Mouse (Mus musculus) neural tube, embryonic 13.5 days (tissue): ENCODE measurements around the gene Slain1. TPM values are rescaled to one million over a fixed set of nuclear protein-coding genes. Genes with fewer than 3 reads are reported as not detected.

Experiments used
- ATAC-seq: fragments of 200-750 bp; cut with Nextera tagmentation; 2 replicates; pipeline ENCODE4 v1.8.0; 2017; ENCODE audit warnings: low read depth, mild to moderate bottlenecking, moderate TSS enrichment, moderate library complexity
- H3K27ac ChIP-seq: fragments of 300-500 bp; sonication (generic); replicated peaks from 2 replicates; pipeline ENCODE4 v1.5.1; 2015; ENCODE audit warnings: moderate library complexity, mild to moderate bottlenecking, inconsistent platforms
- H3K27me3 ChIP-seq: fragments of 300-500 bp; sonication (generic); 2 replicates; pipeline ENCODE4 v1.6.1; 2015; ENCODE audit warnings: mild to moderate bottlenecking, inconsistent platforms
- H3K36me3 ChIP-seq: fragments of 300-500 bp; sonication (generic); 2 replicates; pipeline ENCODE4 v1.6.1; 2015; ENCODE audit warnings: mild to moderate bottlenecking, inconsistent platforms
- H3K4me1 ChIP-seq: fragments of 300-500 bp; sonication (generic); replicated peaks from 2 replicates; pipeline ENCODE4 v1.6.1; 2015; ENCODE audit warnings: inconsistent platforms
- H3K4me2 ChIP-seq: fragments of 300-500 bp; sonication (generic); 2 replicates; pipeline ENCODE4 v1.6.1; 2015; ENCODE audit warnings: inconsistent platforms, mild to moderate bottlenecking, moderate library complexity
- H3K4me3 ChIP-seq: fragments of 300-500 bp; sonication (generic); 2 replicates; pipeline ENCODE4 v1.5.1; 2015; ENCODE audit warnings: mild to moderate bottlenecking, inconsistent platforms
- H3K9ac ChIP-seq: fragments of 300-500 bp; sonication (generic); 2 replicates; pipeline ENCODE4 v1.6.1; 2015; ENCODE audit warnings: moderate library complexity, mild to moderate bottlenecking, inconsistent platforms
- H3K9me3 ChIP-seq: fragments of 300-500 bp; sonication (generic); 2 replicates; pipeline ENCODE4 v1.6.1; 2016; ENCODE audit warnings: inconsistent platforms
- WGBS: fragments of 180-500 bp; shearing (Covaris S2); methylation state at CpG from one replicate; pipeline ENCODE4 v1.1.7; 2015; 5-methylcytosine and 5-hydroxymethylcytosine counted together
- polyA plus RNA-seq: library from polyadenylated mRNA; unstranded; fragments of >200 nt; fragmentation: Nextera tagmentation; extraction: Ambion mirVana; gene quantifications from 2 replicates; pipeline ENCODE4 v1.2.1, GENCODE M21; 2015

Slain1 gene
- polyA plus RNA-seq, 1 experiment from 2014 or later, result 14.7 TPM

- Histone ChIP-seq H3K27ac (peak overlapping the region; percentile 99), H3K4me1 (peaks cover 50% of the 10 kb centered on the region), H3K27me3 (no peaks in the 10 kb centered on the region), H3K4me3 (peak overlapping the region; percentile 94), H3K36me3 (no peaks in the 10 kb centered on the region), H3K4me2 (peak overlapping the region; percentile 66), H3K9ac (no peak overlapping the region), H3K9me3 (no peaks in the 10 kb centered on the region)
- no peak for ATAC-seq
- WGBS, result 21% methylated on average over 4 of the region's 4 CpGs
Observed at GRCm38 (mm10) chr14:103649302-103649701, 726 bp upstream of the Slain1 start.

- Histone ChIP-seq H3K4me3 (peak overlapping the region; percentile 94), H3K27ac (peak overlapping the region; percentile 99), H3K4me2 (peak overlapping the region; percentile 66), H3K27me3 (no peaks in the 10 kb centered on the region), H3K4me1 (peaks cover 56% of the 10 kb centered on the region), H3K36me3 (no peaks in the 10 kb centered on the region), H3K9ac (peak overlapping the region; percentile 98), H3K9me3 (no peaks in the 10 kb centered on the region)
- 0% methylated on average over 64 of the region's 67 CpGs for WGBS
- ATAC-seq, result peak; percentile 86
Observed at GRCm38 (mm10) chr14:103650413-103651101, 529 bp downstream of the Slain1 start.

- Histone ChIP-seq H3K4me1 (peaks cover 58% of the 10 kb centered on the region), H3K4me3 (peak overlapping the region; percentile 94), H3K9ac (peak overlapping the region; percentile 98), H3K4me2 (peak overlapping the region; percentile 66), H3K27me3 (no peaks in the 10 kb centered on the region), H3K36me3 (no peaks in the 10 kb centered on the region), H3K9me3 (no peaks in the 10 kb centered on the region), H3K27ac (peak overlapping the region; percentile 99)
- 2% methylated on average over 11 of the region's 11 CpGs for WGBS
- peak; percentile 48 for ATAC-seq
Observed at GRCm38 (mm10) chr14:103651106-103651505, 1.1 kb downstream of the Slain1 start.

- no peaks in the 10 kb centered on the region for H3K36me3 ChIP-seq
- 37% methylated on average over 2 of the region's 2 CpGs for WGBS
Observed at GRCm38 (mm10) chr14:103651562-103651961, 1.5 kb downstream of the Slain1 start.

GRCm38 (mm10) chr14:103652524-103652923, 2.5 kb downstream of the Slain1 start:
- Histone ChIP-seq H3K4me1 (peaks cover 58% of the 10 kb centered on the region), H3K27ac (no peak overlapping the region), H3K9ac (no peak overlapping the region), H3K9me3 (no peaks in the 10 kb centered on the region), H3K27me3 (no peaks in the 10 kb centered on the region), H3K4me3 (0 out of 2 replicates have a peak overlapping the region, but pooled peaks have one; percentile 94), H3K4me2 (peak overlapping the region; percentile 66), H3K36me3 (peaks cover 6% of the 10 kb centered on the region; the same call in 1 of the 2 replicates)
- WGBS, result 86% methylated on average over 5 of the region's 5 CpGs
- ATAC-seq, result no peak

More at GRCm38 (mm10) chr14:103651562-103651961, 1.5 kb downstream of the Slain1 start:
- Histone ChIP-seq H3K27ac (peak overlapping the region; percentile 99), H3K4me3 (peak overlapping the region; percentile 94), H3K9ac (peak overlapping the region; percentile 98), H3K4me1 (peaks cover 58% of the 10 kb centered on the region), H3K9me3 (no peaks in the 10 kb centered on the region), H3K4me2 (peak overlapping the region; percentile 66), H3K27me3 (no peaks in the 10 kb centered on the region)
- no peak for ATAC-seq

- H3K9ac ChIP-seq, result no peak overlapping the region
- H3K9me3 ChIP-seq, result no peaks in the 10 kb centered on the region
- ATAC-seq, result no peak
- no peak overlapping the region for H3K27ac ChIP-seq
- H3K36me3 ChIP-seq, result peaks cover 19% of the 10 kb centered on the region
- WGBS, result 62% methylated on average over 5 of the region's 5 CpGs
- no peak overlapping the region for H3K4me3 ChIP-seq
- no peaks in the 10 kb centered on the region for H3K27me3 ChIP-seq
- H3K4me1 ChIP-seq, result peaks cover 49% of the 10 kb centered on the region
- peak overlapping the region; percentile 66; the same call in 1 of the 2 replicates for H3K4me2 ChIP-seq
Observed at GRCm38 (mm10) chr14:103653800-103654199, 3.8 kb downstream of the Slain1 start.

- WGBS, result 72% methylated on average over 5 of the region's 5 CpGs
- Histone ChIP-seq H3K36me3 (peaks cover 20% of the 10 kb centered on the region), H3K27me3 (no peaks in the 10 kb centered on the region), H3K9me3 (no peaks in the 10 kb centered on the region), H3K9ac (no peak overlapping the region), H3K4me2 (no peak overlapping the region), H3K4me1 (peaks cover 37% of the 10 kb centered on the region), H3K27ac (no peak overlapping the region), H3K4me3 (no peak overlapping the region)
- no peak for ATAC-seq
Observed at GRCm38 (mm10) chr14:103655448-103655847, 5.4 kb downstream of the Slain1 start.

GRCm38 (mm10) chr14:103657876-103658275, 7.8 kb downstream of the Slain1 start:
- peaks cover 23% of the 10 kb centered on the region for H3K4me1 ChIP-seq
- no peak overlapping the region for H3K4me2 ChIP-seq
- no peaks in the 10 kb centered on the region for H3K9me3 ChIP-seq
- no peaks in the 10 kb centered on the region for H3K27me3 ChIP-seq
- no peak overlapping the region for H3K27ac ChIP-seq
- H3K36me3 ChIP-seq, result peaks cover 22% of the 10 kb centered on the region
- H3K4me3 ChIP-seq, result no peak overlapping the region
- no peak for ATAC-seq
- no peak overlapping the region for H3K9ac ChIP-seq
- WGBS, result 89% methylated on average over 4 of the region's 4 CpGs

GRCm38 (mm10) chr14:103663026-103663425, 13.0 kb downstream of the Slain1 start:
- no peak for ATAC-seq
- Histone ChIP-seq H3K36me3 (peaks cover 20% of the 10 kb centered on the region), H3K9ac (no peak overlapping the region), H3K27me3 (no peaks in the 10 kb centered on the region), H3K4me1 (0 out of 2 replicates have a peak, but pooled peaks cover 5% of the 10 kb centered on the region), H3K27ac (no peak overlapping the region), H3K9me3 (no peaks in the 10 kb centered on the region), H3K4me2 (no peak overlapping the region), H3K4me3 (no peak overlapping the region)
- 61% methylated on average over 7 of the region's 7 CpGs for WGBS

- H3K4me3 ChIP-seq, result no peak overlapping the region
- H3K27me3 ChIP-seq, result no peaks in the 10 kb centered on the region
- no peak for ATAC-seq
- H3K9ac ChIP-seq, result no peak overlapping the region
- H3K4me2 ChIP-seq, result no peak overlapping the region
- H3K36me3 ChIP-seq, result peaks cover 13% of the 10 kb centered on the region
- WGBS, result 84% methylated on average over 4 of the region's 4 CpGs
- H3K9me3 ChIP-seq, result peaks cover under 1% of the 10 kb centered on the region; the same call in 1 of the 2 replicates
- H3K27ac ChIP-seq, result no peak overlapping the region
- H3K4me1 ChIP-seq, result 0 out of 2 replicates have a peak, but pooled peaks cover 5% of the 10 kb centered on the region
Observed at GRCm38 (mm10) chr14:103664391-103664790, 14.4 kb downstream of the Slain1 start.

- peaks cover 7% of the 10 kb centered on the region; the same call in 1 of the 2 replicates for H3K9me3 ChIP-seq
- H3K27me3 ChIP-seq, result no peaks in the 10 kb centered on the region
- 47% methylated on average over 8 of the region's 8 CpGs for WGBS
- H3K4me1 ChIP-seq, result 0 out of 2 replicates have a peak, but pooled peaks cover 5% of the 10 kb centered on the region
- H3K27ac ChIP-seq, result no peak overlapping the region
- no peak overlapping the region for H3K9ac ChIP-seq
- peaks cover 24% of the 10 kb centered on the region for H3K36me3 ChIP-seq
- H3K4me3 ChIP-seq, result no peak overlapping the region
- ATAC-seq, result no peak
- no peak overlapping the region for H3K4me2 ChIP-seq
Observed at GRCm38 (mm10) chr14:103666347-103666954, 16.4 kb downstream of the Slain1 start.

- 80% methylated on average over 8 of the region's 8 CpGs for WGBS
- ATAC-seq, result no peak
- peaks cover 7% of the 10 kb centered on the region; the same call in 1 of the 2 replicates for H3K9me3 ChIP-seq
- H3K4me3 ChIP-seq, result no peak overlapping the region
- 0 out of 2 replicates have a peak, but pooled peaks cover 5% of the 10 kb centered on the region for H3K4me1 ChIP-seq
- peaks cover 24% of the 10 kb centered on the region for H3K36me3 ChIP-seq
- no peak overlapping the region for H3K4me2 ChIP-seq
- no peak overlapping the region for H3K9ac ChIP-seq
- no peak overlapping the region for H3K27ac ChIP-seq
- H3K27me3 ChIP-seq, result no peaks in the 10 kb centered on the region
Observed at GRCm38 (mm10) chr14:103667036-103667435, 17.0 kb downstream of the Slain1 start.
